Mouse (Mus musculus) frontal cortex, postnatal 36 days (tissue): ENCODE data around the gene Epb41l1.

Experiments used
- DNase-seq, 2 experiments: peaks; one replicate each; pipeline ENCODE4 v3.0.0; 2022; ENCODE audit warnings: low spot score in 2 of 2

Gene Epb41l1

GRCm38 (mm10) chr2:156457343-156457717 is 36.6 kb downstream of the Epb41l1 start:
- no peak for DNase-seq

GRCm38 (mm10) chr2:156460470-156460869 is 39.8 kb downstream of the Epb41l1 start:
- peak in 1 of 2 experiments; percentile 74 for DNase-seq

GRCm38 (mm10) chr2:156462154-156463029 is 41.7 kb downstream of the Epb41l1 start:
- DNase-seq: no peak

- no peak for DNase-seq
Observed at GRCm38 (mm10) chr2:156464416-156464815, 43.7 kb downstream of the Epb41l1 start.

- DNase-seq: no peak
Observed at GRCm38 (mm10) chr2:156467538-156467937, 46.8 kb downstream of the Epb41l1 start.

- DNase-seq: no peak
Observed at GRCm38 (mm10) chr2:156468890-156469289, 48.2 kb downstream of the Epb41l1 start.

- no peak for DNase-seq
Observed at GRCm38 (mm10) chr2:156469508-156469907, 48.8 kb downstream of the Epb41l1 start.

- no peak for DNase-seq
Observed at GRCm38 (mm10) chr2:156470938-156471337, 50.2 kb downstream of the Epb41l1 start.

GRCm38 (mm10) chr2:156472336-156472735 is 51.6 kb downstream of the Epb41l1 start:
- DNase-seq: no peak

- no peak for DNase-seq
Observed at GRCm38 (mm10) chr2:156473696-156474095, 53.0 kb downstream of the Epb41l1 start.

GRCm38 (mm10) chr2:156474111-156474510 is 53.4 kb downstream of the Epb41l1 start:
- DNase-seq: no peak

- DNase-seq: no peak
Observed at GRCm38 (mm10) chr2:156474891-156475284, 54.2 kb downstream of the Epb41l1 start.

GRCm38 (mm10) chr2:156475285-156476110 is 54.8 kb downstream of the Epb41l1 start:
- DNase-seq: peak; percentile 70 to 74

- DNase-seq: no peak
Observed at GRCm38 (mm10) chr2:156476111-156476747, 55.5 kb downstream of the Epb41l1 start.

GRCm38 (mm10) chr2:156476748-156477151 is 56.0 kb downstream of the Epb41l1 start:
- peak in 1 of 2 experiments; percentile 58 for DNase-seq

- peak in 1 of 2 experiments; percentile 57 for DNase-seq
Observed at GRCm38 (mm10) chr2:156478046-156478690, 57.5 kb downstream of the Epb41l1 start.

GRCm38 (mm10) chr2:156479833-156480232 is 59.1 kb downstream of the Epb41l1 start:
- peak in 1 of 2 experiments; percentile 53 for DNase-seq

- DNase-seq: no peak
Observed at GRCm38 (mm10) chr2:156480267-156480666, 59.6 kb downstream of the Epb41l1 start.

GRCm38 (mm10) chr2:156482299-156482698 is 61.6 kb downstream of the Epb41l1 start:
- DNase-seq: peak in 1 of 2 experiments; percentile 65

GRCm38 (mm10) chr2:156482764-156483163 is 62.1 kb downstream of the Epb41l1 start:
- DNase-seq: no peak

- DNase-seq: no peak
Observed at GRCm38 (mm10) chr2:156483204-156483603, 62.5 kb downstream of the Epb41l1 start.
